Mouse (Mus musculus) lung, postnatal 14 days (tissue): Measurements from ENCODE around the gene Suclg2.
A peak's percentile ranks its signal among the peaks of the same experiment; 100 is the strongest.

Experiments
- DNase-seq: peaks from one replicate; pipeline ENCODE4 v3.0.0; 2021

Gene Suclg2

DNA sequence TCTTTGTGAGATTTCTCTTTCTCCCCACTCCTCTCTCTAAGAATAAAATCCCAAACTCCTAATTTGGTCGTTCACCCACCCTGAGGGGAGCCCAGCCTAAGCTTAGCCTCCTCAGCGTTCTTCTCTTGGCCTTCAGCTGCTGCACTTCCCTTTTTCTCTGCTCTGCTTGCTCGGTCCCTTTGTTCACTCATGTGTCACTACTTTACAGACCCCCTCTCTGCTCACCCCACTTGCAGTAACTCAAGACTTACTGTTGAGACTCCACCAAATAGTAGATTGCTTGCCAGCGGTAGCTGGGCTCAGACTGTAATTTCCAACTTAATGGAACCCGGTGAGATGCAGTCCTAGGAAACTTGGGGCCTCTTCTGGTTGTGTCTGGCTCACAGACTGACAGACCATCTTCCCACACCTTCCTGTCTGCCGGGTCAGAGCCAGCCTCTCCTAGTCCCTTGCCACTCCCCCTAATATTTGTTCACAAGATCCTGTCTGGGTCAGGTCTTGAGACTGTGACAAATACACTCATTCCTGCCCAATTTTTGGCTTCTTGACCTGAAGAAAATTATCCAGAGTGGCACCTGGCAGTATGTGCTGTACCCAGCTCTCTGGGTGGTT, 166.2 kb downstream of the Suclg2 start:
- DNase-seq: no peak

DNA sequence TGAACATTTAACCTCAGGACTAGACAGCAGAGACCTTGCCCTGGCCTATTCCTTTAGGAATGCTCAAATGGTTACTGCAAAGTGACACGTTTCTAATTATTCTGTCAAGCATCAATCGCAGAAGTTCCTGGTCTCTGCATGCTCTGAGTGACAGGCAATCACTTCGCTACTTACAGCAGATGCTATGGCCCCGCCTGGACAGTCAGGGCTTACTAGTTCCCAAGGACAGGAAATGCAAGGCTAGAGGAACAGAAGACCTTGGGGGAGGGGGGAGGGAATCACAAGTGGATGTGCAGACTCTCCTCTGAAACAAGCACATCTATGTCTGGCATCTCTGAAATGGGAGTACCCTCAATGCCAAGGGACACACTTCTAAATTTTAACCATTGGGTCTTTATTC, 167.6 kb downstream of the Suclg2 start:
- no peak for DNase-seq

DNA sequence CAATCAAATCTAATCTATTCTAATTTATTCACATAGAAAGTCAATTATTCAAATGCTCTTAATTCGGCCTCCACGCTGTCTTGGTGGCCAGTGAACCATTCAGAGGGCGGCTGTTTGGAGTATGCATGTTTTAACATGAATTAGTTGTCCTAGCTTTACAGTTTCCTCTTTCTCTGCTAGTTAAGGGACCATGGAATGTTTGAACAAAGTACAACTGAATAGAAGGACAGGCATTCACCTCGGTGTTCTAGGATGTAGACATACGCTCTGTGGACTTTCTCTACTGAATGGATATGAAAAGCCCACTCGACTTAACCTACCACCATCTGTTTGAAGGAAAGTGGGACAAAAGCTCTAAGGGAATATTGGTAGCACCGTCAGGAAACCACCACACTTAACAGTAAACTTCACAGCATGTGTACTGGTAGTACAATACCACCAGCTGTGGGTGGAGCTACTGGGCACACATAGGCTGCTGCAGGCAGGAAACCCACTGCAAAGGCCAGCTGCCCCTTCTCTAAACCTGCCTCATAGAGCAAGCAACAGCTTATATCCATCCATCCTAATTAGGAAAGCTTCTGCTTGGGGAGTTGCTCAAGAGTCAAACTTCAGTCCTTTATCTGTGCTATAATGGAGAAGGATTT, 172.3 kb downstream of the Suclg2 start:
- no peak for DNase-seq

DNA sequence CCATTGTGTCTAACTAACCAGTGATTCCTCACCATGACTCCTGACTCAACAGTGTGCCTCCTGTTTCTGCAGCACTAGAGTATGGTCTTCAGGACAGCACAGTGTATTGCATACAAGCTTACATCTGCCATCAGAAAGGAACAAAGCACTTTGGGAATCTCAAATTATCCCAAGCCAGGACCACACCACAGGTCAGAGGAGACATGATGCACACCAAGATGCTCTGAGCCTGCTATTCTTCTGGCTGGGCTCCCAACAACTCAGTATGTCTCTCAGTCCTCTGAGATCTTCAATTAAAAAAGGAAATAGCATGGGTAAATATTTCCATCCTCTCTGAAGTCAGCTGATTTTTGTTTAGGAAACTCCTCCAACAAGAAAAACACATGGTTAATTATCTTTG, 172.9 kb downstream of the Suclg2 start:
- DNase-seq: peak; percentile 27

DNA sequence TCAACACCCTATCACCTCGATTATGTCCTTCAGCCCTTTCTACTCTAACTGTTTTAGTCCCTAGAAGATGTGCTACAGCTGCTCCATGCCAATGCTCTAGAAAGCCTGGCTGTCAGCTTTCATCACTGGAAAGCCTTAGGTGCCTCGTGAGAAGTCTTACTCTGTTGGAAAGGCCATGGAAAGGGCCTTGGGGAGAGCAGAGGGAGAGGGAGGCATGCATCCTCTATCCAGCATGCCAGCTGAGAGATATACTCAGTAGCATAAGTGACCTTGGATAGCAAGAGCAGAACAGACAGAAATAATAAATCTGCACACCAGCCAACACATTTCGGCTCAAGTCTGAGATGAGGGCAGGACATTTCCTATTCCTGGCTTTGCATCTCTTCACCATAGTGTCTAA, 173.3 kb downstream of the Suclg2 start:
- DNase-seq: no peak

DNA sequence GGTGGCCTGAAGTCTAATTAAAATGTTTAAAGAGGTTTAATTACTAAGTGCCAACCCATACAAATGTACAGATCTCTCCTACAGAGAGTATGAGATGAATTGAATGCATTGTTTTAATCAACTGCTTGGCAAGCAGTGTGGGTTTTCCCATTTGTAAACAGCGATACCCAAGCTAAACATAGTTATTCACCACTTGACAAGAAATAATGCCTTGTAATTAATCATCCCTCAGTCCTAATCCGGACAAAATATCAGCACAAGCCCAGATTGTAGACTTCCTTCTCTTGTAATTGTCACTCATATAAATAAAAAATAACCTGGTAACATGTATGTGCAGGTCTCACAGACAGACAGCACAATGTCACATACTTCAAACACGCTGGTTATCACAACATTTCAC, 183.4 kb downstream of the Suclg2 start:
- DNase-seq: no peak

GRCm38 (mm10) chr6:95519846-95520245, 198.8 kb downstream of the Suclg2 start:
- DNase-seq: peak; percentile 10

GRCm38 (mm10) chr6:95518406-95518805, 200.2 kb downstream of the Suclg2 start:
- DNase-seq: no peak

DNA sequence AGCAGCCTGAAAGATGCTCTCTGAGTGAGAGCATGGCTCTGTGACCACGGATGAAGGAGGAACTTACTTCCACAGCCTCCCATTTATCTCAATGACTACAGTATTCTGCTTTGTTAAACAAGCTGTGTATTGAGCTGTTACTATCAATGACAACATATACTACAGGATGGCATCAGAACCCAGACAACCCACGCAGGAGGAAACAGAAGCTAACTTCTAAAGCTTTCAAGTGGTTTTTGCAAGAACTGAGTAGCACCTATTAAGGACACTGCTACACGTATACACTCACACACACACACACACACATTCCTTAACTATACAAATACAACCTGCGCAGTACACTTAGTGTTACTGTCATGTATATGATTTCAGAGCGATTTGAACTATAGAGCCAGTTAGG, 202.9 kb downstream of the Suclg2 start:
- no peak for DNase-seq

- no peak for DNase-seq
Observed at GRCm38 (mm10) chr6:95514726-95515125, 203.9 kb downstream of the Suclg2 start.

DNA sequence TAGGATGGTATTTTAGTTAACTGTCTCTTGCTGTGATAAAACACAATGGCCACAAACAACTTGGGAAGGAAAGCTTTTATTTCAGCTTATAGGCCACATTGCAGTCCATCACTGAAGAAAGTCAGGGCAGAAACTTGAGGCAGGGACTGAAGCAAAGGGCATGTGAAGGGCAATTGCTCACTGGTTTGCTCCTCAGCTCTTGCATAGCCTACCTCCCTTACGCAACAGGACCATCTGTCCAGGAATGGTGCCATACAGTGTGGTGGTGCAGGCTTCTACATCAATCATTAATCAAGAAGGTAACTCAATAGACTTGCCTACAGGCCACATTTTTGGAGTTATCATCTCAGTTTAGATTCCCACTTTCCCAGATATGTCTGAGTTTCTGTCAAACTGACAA, 206.9 kb downstream of the Suclg2 start:
- no peak for DNase-seq

DNA sequence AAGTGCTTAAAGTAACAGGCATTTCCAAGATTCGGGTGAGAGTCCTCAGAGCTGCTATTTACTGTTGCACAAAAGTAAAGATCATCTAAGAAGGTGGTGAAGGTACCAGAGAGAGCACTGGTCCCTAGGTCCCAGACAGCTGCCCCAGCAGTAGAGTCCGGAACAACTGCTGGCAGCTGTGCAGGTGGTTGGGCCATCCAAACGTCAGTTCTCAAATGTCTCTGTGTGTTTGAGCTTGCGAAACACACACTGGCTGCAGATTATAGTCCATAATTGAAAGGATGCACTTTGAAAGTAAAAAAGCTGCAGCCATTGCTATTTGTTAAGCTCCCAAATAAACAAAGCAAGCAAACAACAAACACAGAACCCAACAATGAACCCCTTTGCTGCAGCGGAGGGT, 217.8 kb downstream of the Suclg2 start:
- DNase-seq: no peak

DNA sequence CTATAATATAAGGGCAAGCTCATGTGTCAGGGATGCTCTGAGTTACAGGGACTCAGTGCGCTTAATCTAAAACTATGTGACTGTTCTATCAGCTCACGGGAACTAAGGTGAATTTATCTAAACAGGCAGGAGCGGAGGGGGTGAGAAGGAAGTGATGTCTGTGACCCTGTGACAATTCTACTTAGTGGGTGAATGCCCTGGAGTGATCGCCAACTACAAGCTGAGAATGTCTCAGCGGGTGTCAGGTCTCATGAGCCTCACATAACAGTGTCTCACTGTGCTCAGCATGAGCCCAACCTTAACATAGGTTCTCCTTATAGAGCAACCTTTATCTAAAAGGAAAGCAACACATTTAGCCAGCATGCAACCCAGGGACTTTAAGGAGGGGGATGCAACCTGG, 219.0 kb downstream of the Suclg2 start:
- no peak for DNase-seq

GRCm38 (mm10) chr6:95492216-95492956, 226.2 kb downstream of the Suclg2 start:
- no peak for DNase-seq

GRCm38 (mm10) chr6:95491043-95491442, 227.6 kb downstream of the Suclg2 start:
- DNase-seq: no peak

- DNase-seq: no peak
Observed at GRCm38 (mm10) chr6:95485791-95486190, 232.8 kb downstream of the Suclg2 start.

DNA sequence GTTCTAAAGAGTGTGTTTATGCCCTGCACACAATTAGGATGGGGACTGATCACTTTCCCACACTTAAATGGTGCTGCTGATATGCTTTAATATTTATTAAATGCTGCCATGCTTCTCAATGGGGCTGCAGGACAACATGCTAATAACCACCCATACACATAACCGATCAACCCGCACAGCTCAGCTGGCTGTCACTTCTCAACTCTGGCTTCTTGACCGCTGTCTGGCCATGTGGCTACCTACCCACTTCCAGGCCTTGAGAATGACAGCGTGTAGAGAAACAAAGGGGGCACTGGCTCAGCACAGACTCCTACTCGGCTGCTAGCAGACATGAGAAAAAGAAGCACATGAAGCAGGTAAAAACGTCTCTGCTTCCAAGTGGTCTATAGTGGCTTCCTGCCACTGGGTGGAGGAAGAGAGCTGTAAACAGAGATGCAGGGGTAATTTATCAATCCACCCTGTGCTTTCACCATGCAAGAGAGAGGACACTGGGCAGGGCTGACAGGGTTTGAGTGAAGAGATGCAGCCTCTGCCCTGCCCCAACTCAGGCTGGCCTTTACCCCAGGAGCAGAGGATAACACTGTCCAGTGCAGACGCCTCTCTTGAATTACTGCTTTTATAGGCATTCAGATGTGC, 234.3 kb downstream of the Suclg2 start:
- DNase-seq: peak; percentile 46

- no peak for DNase-seq
Observed at GRCm38 (mm10) chr6:95483686-95484085, 234.9 kb downstream of the Suclg2 start.

DNA sequence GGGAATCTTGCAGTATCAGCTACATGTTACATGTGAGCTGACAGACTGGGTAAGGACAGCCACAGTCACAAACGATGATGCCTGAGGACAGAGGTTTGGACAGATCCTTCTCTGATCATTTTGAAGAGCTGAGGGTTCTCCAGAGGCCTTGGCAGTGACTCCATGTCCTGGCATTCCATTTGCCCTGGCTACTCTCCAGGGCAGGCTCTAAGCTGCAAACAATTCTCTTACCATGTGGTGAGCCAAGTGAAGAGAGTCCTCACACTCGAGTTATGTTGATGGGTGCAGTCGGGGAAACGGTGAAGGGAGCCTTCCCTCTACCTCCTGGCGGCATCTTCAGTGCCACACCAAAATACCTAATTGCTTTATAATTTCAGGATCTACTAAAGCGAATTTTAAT, 235.5 kb downstream of the Suclg2 start:
- peak; percentile 44 for DNase-seq

- no peak for DNase-seq
Observed at GRCm38 (mm10) chr6:95479801-95480200, 238.8 kb downstream of the Suclg2 start.

- no peak for DNase-seq
Observed at GRCm38 (mm10) chr6:95469521-95469920, 249.1 kb downstream of the Suclg2 start.

DNA sequence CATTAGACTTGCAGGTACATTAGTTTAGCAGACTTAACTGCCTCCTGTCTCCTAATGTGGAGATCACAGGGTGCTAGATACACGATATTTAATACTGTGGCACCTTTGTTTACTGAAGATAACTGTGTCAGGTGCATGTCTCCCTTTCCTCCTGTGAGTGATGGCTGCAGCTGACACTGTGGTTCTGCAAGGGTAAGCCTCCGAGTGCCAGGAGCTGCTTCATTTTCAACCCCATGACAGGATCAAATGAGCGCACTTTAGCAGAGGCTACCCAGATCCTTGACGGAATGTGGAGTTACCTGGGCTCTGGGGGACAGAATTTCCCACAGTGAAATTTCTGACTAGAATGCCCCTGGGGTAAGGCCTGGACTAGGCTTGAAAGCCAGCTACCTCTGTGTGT, 253.3 kb downstream of the Suclg2 start:
- no peak for DNase-seq

DNA sequence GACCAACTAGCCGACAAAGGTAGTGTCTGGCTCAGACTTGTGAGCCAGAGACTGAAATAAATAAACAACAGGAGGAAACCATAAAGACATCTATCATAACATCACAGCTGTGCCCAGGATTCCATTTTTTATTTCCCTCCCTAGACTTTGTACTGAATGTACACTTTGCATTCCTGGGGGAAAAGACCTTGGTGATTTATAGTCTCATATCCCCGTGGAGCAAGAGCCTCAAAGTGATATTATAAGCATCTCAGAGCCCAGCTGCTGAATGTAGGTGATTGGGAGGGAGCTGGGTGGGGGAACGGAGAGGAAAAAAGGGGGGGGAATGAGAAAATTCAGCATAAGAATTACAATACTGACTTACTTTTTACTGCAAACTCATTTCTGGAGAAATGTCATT, 259.2 kb downstream of the Suclg2 start:
- no peak for DNase-seq

GRCm38 (mm10) chr6:95446151-95446550, 272.4 kb downstream of the Suclg2 start:
- DNase-seq: no peak
